Mouse (Mus musculus) spleen, adult 12 weeks (tissue): Measurements from ENCODE around the gene Slc39a7.
A peak's percentile ranks its signal among the peaks of the same experiment; 100 is the strongest.

Experiments
- DNase-seq: peaks from one replicate; pipeline ENCODE4 v3.0.0; 2022; ENCODE audit warnings: low spot score

The Slc39a7 gene

DNA sequence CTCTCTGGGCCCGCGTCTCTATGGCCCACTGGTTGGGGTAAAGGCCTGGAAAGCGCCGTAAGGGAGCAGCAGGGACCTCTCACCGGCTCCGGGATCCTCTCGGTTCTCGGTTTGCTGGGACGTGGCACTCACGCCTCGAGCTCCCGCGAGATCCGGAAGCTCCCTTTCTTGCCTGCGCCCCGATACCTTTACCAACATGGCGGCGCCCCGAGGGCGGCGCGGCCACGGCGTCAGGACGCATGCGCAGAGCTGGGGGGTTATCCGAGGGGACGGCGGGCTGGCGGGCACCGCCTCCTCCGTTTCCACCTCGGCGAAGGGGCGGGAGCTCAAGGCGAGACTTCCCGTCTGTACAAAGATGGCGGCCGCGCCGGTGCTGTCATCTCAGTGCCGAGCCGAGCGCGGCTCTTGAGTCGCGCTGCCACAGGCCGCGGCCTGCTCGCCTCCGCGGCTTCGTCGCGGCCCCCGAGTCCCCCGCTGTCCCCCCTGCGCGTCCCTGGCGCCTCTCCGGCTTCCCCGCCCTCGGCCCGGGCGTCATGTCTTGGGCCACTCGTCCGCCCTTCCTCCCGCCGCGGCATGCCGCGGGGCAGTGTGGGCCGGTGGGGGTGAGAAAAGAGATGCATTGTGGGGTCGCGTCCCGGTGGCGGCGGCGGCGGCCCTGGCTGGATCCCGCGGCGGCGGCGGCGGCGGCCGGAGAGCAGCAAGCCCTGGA, at the start of gene Slc39a7, which contains the start of gene Rxrb:
Gene Slc39a7, minus strand, starts transcription at position 218 of the 709 bp plus-strand sequence.
Gene Rxrb, plus strand, starts transcription at position 348 of the 709 bp plus-strand sequence.
- DNase-seq, result peak; percentile 98

DNA sequence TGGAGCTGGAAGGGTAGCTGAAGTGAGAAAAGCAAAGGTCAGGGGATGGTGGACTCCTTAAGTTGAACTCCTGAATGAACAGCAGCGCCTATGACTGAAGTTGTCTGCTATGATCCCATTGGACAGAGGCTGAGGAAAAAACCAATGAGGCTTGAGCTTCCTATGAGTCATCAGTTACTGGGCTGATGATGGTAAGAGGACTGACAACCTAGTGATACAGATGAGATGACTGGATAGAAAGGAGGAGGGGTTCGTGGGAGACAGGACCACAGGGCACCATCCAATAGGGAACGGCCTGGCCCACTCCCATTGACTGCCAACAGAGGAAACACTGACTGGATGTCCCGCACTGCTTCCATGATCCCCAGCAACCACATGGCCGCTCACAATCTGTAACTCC, 48.1 kb upstream of the Slc39a7 start:
- no peak for DNase-seq

DNA sequence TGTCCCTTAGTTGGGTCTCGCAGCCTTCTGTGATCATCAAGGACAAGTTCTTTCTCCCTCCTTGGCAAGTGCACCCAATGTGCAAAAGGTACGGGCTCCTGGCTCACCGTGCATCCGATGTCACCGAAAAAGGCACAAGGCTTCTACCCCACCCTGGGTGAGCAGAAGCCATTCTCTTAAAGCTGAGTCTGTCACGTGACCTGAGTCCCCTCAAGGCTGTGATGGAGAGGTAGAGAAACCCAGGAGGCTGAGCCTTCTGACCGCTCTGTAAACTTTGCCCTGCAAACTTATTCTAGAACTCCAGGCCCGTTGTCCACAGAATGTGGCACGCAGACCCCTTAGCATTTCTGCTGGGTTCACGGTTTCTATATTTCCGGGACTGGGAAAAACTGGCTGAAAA, 47.5 kb upstream of the Slc39a7 start:
- no peak for DNase-seq

DNA sequence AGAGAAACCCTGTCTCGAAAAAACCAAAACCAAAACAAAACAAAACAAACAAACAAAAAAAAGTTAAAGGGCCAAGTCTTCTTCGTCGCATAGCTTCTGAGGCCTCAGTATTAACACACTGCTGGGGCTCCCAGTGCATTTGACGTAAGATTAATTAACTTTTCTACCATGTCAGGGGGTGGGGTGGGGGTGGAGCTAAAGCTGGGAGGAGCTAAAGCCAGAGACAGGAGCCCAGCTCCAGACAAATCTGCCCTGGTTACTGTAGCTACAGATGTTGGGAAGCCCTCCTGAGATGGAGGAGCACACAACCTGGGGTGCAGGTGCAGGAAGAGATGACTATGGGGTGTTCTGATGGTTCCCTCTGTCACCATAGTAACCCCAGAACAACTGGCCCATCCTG, 46.7 kb upstream of the Slc39a7 start:
- no peak for DNase-seq

DNA sequence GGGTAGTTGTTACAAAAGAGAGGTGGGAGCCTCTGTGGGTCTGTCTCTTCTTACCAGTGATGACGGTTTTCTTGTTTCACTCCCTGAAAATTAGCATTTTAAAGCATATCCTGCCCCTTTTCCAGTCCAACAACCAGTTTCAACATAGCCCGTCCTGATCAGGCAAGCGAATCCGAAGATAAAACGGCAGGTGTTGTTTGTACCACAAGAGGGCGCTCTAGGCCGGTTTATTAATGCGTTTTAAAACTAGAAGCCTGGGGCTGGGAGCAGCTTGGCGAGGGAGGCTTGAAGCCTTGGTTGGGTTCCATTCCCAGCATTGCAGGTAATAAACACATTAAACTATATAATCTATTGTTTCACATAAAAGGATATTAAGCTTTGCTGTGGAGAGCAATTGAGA, 46.1 kb upstream of the Slc39a7 start:
- peak; percentile 59 for DNase-seq

DNA sequence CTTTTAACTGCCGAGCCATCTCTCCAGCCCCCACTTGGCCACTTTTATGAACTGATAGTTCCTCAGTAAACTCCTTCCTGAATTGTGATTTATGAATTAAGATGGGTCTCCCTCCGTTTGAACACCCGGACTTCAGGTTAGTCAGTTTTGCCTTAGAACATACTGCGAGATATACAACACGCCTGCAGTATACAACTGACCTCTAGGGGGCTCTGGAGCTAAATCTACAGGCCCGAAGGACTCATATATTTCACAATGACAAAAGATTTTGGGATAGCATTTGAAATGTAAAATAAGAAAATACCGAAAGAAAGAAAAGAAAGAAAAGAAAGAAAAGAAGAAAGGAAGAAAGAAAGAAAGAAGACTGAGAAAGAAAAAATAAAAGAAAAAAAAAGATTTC, 43.8 kb upstream of the Slc39a7 start:
- peak; percentile 53 for DNase-seq

DNA sequence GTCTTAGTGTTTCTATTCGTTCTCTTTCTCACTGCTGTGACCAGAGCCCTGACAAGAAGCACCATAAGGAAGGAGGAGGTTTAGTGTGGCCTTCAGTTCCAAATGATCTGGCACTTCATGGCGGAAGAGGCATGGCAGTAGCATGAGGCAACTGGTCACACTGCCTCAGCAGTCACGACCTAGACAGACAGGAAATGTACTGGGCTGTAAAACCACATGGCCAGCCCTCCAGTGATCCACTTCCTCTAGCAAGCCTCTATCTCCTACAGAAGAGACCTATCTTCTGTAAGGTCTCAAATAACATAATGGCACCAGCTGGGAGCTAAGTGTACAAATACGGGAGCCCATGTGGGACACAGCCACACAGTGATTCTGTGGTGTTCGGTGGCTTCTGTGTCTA, 40.6 kb upstream of the Slc39a7 start:
- no peak for DNase-seq

DNA sequence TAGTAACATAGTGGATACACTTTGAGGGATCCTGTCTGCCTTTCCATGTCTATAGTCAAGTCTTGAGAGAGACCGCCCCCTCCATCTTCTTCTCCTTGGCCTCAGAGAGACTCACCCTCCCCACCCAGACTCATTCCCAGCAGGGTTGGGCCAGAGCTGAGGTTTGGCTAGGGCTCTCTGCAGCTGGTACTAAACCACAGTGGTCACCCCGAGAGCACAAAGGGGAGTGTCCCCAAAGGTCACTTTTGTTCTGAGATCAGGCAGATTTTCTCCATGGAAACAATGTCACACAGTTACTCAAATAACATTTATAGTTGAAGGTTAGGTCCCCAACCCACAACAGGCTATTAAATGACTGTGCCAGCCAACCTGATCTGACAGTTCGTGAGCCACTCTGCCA, 37.4 kb upstream of the Slc39a7 start:
- DNase-seq, result no peak

DNA sequence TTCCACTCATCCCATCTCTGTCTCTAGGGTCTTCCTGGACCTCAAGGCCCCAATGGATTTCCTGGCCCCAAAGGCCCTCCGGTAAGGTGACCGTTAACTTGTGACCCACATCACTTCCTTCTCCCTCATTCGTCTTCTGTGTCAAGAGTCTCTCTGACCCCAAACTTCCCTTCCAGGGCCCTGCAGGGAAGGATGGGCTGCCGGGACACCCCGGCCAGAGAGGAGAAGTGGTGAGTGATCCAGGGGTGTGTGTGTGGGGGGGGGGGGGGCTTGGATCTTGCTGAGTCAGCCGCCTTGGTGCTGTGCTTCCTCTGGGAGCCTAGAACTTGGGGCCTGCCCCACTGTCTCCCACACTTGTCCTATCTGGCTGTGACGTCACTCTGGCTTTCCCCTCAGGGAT, 25.7 kb upstream of the Slc39a7 start:
- DNase-seq, result no peak

DNA sequence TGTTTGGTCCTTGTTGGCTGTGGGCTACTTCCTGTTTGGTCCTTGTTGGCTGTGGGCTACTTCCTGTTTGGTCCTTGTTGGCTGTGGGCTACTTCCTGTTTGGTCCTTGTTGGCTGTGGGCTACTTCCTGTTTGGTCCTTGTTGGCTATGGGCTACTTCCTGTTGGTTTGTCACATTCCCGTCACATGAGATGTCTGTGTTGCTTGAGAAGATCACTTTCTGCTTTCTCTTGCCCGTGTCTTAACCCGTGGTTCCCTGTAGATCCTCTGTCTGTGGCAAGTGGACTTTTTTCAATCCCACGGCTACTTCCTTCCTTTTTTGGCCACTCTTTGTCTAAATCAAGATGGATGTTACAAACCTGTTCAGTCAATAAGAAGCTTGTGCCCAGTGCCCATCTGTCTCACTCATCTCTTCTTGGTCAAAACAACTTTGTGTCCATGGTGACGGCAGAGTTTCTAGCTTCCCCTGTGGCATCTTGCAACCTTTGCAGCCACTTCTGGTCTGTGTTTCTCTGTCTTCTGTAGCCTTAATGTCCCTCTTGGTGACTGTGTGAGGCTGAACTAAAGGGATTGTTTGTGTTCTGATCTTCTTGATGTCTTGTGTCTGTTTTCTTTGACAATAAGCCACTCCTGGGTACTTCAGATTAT, 16.0 kb upstream of the Slc39a7 start:
- DNase-seq, result no peak

DNA sequence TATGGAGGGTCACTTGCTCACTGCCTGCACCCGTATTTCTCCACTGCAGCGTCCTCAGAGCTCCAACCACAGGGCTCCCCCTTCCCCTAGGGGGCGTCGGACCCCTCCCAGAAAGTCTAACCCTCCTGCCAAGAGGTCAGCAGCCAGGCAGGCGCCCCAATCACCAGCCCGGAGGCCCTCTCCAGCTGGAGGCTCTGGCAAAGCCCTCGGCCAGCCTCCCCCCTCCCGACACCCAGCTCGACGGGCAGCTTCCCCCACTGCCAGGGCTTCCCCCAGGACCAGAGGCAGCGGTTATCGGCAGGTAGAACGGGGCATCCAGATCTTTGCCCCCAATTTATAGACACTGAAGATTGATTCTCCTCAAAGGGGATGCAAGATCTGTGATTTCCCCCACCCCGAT, 14.5 kb upstream of the Slc39a7 start:
- DNase-seq, result no peak

DNA sequence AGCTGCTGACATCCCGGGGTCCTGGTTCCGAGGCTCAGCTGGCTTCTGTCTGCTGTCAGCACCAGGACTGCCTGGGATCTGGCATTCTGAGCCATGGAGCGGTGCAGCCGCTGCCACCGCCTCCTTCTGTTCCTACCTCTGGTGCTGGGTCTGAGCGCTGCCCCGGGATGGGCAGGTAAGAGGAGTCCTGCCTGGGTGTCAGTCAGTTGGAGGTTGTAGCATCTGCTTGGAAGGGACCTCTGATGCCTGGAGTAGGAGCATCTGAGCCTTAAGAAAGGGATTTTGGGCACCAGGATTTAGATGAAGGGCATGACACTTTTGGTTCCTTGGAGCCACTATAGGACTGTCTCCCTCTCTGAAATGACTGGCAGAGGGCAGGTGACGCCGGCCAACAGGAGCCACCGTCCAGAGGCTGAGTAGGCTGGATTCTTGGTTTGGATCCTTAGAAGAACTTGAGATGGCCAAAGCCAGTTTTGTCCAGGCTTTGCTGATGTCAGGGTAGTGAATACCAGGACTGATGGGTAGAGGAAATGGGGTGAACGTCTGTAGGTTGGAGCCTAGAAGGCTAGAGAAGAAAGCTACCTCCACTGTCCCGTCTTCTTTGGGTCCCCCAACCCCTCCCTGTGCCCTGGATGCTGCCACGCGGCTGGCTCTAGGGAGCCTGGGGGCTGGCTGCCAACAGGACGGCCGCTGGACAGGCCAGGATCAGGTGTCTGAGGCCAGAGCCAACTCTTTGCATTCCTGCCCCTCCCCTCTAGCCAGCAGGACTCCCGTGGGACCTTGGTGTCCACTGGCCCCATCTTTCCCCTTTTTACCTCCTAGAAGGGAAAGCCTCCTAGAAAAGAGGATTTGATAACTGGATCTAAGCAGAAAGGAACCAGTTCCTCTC, 8.3 kb upstream of the Slc39a7 start:
- DNase-seq, result no peak

DNA sequence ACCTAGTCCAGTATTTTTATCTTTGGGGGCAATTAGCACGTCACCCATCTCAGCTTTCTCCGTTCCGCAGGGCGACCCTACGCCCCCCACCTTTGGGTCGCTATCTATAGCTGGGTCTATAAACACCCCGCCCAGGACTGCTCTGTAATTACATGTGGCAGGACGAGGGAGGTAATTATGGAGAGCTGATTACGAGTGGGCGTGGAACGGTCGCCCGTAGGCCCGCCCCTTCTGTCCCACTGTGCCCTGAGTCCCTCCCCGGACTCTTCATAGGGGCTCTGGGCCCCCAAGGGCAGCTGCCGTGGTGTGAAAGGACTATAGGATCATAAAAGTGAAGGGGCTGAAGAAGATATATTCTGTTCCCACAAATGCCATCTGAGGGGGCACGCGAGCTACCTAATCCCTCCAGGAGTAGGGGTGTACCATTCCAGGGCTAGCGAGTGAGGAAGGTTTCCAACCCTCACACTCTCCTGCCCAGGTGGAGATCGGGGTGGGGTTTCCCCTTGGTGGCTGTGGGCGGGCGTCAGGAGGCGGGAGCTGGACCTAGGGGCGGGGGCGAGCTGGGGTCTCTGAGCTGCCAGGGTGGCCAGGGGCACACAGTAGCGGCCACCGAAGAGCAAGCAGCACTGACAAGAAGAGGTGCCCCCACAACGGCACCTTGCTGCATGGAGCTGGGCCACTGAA, 7.5 kb upstream of the Slc39a7 start, which contains the start of gene Col11a2:
Gene Col11a2, plus strand, starts transcription at position 560 of the 684 bp plus-strand sequence.
- no peak for DNase-seq

DNA sequence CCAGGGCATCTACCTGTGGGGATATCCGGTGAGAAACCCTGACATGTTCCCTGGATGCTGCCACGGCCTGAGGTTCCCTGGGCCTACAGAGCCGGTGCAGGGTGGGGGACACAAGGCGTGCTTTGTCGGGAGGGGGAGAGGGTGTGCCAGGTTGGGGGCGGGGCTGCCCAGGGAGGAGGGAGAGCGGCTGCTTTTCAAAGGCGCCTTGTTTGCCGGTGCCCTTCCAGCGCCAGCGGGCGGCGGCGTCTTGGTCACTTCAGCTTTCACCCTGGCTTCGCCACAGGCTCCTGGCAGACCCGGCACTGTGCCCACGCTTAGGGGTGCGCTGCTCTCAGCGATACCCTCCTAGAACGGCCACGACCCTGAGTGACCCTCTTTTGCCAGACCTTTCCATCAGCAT, 7.0 kb upstream of the Slc39a7 start:
- no peak for DNase-seq

DNA sequence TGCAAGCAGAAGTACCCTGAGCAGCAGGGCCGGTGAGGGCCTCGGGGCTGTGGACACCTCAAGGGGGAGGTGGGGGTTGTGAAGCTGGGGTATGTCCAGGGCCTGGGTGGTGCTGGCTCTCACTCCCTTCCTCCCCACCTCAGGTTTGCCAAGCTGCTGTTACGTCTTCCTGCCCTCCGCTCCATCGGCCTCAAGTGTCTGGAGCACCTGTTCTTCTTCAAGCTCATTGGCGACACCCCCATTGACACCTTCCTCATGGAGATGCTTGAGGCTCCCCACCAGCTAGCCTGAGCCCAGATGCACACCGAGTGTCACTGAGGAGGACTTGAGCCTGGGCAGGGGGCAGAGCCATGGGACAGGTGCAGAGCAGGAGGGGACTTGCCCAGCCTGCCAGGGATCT, 5.8 kb upstream of the Slc39a7 start:
- DNase-seq, result no peak

DNA sequence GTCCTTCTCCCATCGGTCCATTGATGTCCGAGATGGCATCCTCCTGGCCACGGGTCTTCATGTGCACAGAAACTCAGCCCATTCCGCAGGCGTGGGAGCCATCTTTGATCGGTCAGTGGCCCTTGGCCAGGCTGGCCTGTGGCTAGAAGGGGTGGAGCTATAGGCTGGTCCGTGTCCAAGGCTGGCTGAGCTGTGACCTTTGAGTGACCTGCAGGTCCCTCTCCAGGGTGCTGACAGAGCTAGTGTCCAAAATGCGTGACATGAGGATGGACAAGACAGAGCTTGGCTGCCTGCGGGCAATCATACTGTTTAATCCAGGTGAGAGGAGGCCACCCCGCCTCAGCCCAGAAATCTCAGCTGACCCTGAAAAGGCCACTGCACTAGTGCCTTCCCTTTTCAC, 5.2 kb upstream of the Slc39a7 start:
- DNase-seq, result no peak

DNA sequence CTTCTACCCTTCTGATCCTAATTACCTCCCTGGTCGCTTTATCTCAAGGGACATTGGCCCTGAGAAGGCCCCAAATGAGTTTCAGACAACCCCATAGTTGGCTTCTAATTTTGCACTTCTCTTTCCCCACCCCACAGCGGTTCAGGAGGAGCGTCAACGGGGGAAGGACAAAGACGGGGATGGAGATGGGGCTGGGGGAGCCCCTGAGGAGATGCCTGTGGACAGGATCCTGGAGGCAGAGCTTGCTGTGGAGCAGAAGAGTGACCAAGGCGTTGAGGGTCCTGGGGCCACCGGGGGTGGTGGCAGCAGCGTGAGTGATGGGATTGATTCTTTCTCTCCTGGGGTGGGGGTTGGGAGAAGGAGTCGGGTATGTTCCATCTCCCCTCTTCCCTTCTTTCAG, 4.0 kb upstream of the Slc39a7 start:
- DNase-seq, result no peak

DNA sequence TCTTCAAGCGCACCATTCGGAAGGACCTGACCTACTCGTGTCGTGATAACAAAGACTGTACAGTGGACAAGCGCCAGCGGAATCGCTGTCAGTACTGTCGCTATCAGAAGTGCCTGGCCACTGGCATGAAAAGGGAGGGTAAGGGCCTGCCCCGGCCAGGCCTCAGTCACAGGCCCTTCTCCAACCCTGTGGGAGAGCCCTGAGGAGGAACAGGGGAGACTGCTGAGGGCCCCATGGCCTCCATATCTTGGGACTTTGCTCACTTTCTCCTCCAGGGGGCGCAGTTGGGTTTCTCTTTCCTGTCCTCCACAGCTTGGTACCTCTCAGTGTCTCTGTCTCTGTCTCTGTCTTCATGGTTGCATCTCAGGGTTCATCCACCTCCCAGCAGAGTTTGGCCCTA, 2.6 kb upstream of the Slc39a7 start:
- peak; percentile 66 for DNase-seq

DNA sequence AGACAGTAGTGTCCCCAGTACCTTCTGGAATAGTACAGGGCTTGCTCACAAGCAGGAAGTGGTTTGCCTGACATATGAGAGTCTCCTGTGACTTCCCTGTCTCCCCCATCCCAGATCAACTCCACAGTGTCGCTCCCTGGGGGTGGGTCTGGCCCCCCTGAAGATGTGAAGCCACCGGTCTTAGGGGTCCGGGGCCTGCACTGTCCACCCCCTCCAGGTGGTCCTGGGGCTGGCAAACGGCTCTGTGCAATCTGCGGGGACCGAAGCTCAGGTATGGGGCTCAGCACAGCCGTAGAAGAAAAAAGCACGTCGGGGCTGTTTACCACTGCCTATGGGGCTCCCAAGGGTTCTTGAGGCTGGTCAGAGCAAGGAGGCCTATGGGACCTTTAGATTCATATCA, 2.0 kb upstream of the Slc39a7 start:
- no peak for DNase-seq

DNA sequence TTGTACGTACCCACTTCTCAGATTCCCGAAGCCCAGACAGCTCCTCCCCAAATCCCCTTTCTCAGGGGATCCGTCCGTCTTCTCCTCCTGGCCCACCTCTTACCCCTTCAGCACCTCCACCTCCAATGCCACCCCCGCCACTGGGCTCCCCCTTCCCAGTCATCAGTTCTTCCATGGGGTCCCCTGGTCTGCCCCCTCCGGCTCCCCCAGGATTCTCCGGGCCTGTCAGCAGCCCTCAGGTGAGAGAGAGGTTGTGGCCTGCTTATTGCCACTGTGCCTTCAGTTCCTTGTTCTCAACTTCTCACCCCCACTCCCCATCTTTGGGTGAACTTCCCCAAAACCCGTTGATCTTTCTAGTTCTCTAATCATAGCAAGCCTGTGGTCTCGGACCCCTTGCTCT, 1.3 kb upstream of the Slc39a7 start:
- DNase-seq, result no peak

DNA sequence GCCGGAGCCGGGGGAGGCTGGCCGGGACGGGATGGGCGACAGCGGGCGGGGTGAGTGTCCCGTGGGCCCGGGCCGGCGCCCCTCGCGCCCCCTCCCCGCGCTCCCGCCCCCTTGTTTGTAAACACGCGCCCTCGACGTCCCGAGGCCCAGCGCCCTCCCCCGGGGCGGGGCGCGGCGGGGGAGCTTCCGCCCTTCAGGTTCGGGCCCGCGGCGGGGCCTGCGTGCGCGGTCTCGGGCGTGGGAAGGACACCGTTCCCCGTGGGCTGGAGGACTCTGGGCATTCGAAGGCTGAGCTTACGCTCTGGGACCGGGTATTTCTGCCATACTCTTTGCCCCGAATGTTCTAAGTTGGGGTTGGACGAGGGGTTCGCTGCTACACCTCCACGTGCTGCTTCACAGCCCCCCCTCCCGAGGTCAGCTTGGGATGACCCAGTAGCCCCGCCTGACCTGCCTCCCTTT, 721 bp upstream of the Slc39a7 start:
- DNase-seq, result peak; percentile 66

DNA sequence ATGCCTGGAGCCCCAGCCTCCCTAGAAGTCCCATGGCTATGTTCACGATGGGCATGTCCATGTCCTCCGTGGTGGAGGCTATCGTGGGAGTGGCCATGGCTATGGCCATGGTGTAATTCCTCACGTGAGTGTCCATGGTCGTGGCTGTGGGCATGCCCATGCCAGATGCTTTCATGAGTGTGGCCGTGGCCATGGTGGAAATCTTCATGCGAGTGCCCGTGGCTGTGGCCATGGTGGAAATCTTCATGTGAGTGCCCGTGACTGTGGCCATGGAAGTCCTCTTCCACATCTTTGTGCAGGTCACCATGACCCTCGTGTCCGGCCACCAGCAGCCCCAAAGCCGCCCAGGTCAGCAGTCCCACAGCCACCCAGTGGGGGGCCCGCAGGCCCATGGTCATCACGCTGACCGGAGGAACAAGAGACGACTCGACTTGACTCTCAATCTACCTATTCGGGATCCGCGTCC, 588 bp downstream of the Slc39a7 start:
- no peak for DNase-seq
